Mouse (Mus musculus) MEL (cell line): ENCODE measurements around the gene Slc2a13. TPM values are rescaled to one million over a fixed set of nuclear protein-coding genes. Genes with fewer than 3 reads are reported as not detected.

ENCODE experiments used
- DNase-seq: peaks from one replicate; pipeline ENCODE4 v3.0.0; 2011; ENCODE audit warnings: low read depth, low spot score
- H3K27ac ChIP-seq: 2 replicates; pipeline ENCODE4 v1.5.1; 2012; ENCODE audit warnings: low read depth, mild to moderate bottlenecking, control low read depth, low read length, moderate library complexity; ENCODE audit not compliant: control insufficient read depth
- H3K27me3 ChIP-seq, 2 experiments: fragments of 150-350 bp in 1 of 2; sonication (generic) in 1 of 2; 2 replicates each; pipeline ENCODE4 v1.6.1; 2012; ENCODE audit warnings: low read length in 2 of 2, mild to moderate bottlenecking in 2 of 2, improper control_type of control experiment in 1 of 2, moderate library complexity in 1 of 2; ENCODE audit not compliant: insufficient read depth in 2 of 2, control insufficient read depth in 1 of 2
- H3K36me3 ChIP-seq, 2 experiments: 2 replicates each; pipeline ENCODE4 v1.6.1; 2012 to 2014; ENCODE audit warnings: low read length in 2 of 2, improper control_type of control experiment in 1 of 2, inconsistent platforms in 1 of 2, mild to moderate bottlenecking in 1 of 2; ENCODE audit not compliant: insufficient read depth in 2 of 2, control insufficient read depth in 1 of 2
- H3K4me1 ChIP-seq, 2 experiments: fragments of 150-350 bp in 1 of 2; sonication (generic) in 1 of 2; 2 replicates each; pipeline ENCODE4 v1.6.1; 2012; ENCODE audit warnings: low read length in 2 of 2, improper control_type of control experiment in 1 of 2, mild to moderate bottlenecking in 1 of 2; ENCODE audit not compliant: insufficient read depth in 2 of 2, control insufficient read depth in 1 of 2
- H3K4me3 ChIP-seq, 2 experiments: fragments of 150-350 bp in 1 of 2; sonication (generic) in 1 of 2; 2 replicates each; pipeline ENCODE4 v1.5.1; 2012; ENCODE audit warnings: low read depth in 2 of 2, low read length in 2 of 2, mild to moderate bottlenecking in 2 of 2, moderate library complexity in 2 of 2, control low read depth in 1 of 2, improper control_type of control experiment in 1 of 2; ENCODE audit not compliant: control insufficient read depth in 1 of 2, insufficient read depth in 1 of 2
- H3K79me2 ChIP-seq: 2 replicates; pipeline ENCODE4 v1.6.1; 2012; ENCODE audit warnings: mild to moderate bottlenecking, low read length, moderate library complexity; ENCODE audit not compliant: control insufficient read depth, poor library complexity, insufficient read depth
- H3K9ac ChIP-seq: 2 replicates; pipeline ENCODE4 v1.6.1; 2012; ENCODE audit warnings: low read depth, mild to moderate bottlenecking, control low read depth, low read length, moderate library complexity; ENCODE audit not compliant: control insufficient read depth, poor library complexity, severe bottlenecking
- H3K9me3 ChIP-seq: fragments of 150-350 bp; sonication (generic); replicated peaks from 2 replicates; pipeline ENCODE4 v1.6.1; 2012; ENCODE audit warnings: mild to moderate bottlenecking, low read length, improper control_type of control experiment, moderate library complexity; ENCODE audit not compliant: insufficient read depth
- CHD2 ChIP-seq: IDR thresholded peaks from 2 replicates; pipeline ENCODE4 v1.6.1; 2011; ENCODE audit warnings: low read length, improper control_type of control experiment
- ELF1 ChIP-seq: IDR thresholded peaks from 2 replicates; pipeline ENCODE4 v1.6.1; 2014; ENCODE audit warnings: low read depth, mild to moderate bottlenecking, inconsistent platforms, low read length, improper control_type of control experiment, moderate library complexity
- EP300 ChIP-seq, 2 experiments: IDR thresholded peaks; 2 replicates each; pipeline ENCODE4 v1.6.1; 2011; ENCODE audit warnings: improper control_type of control experiment in 2 of 2, low read length in 2 of 2, low read depth in 1 of 2, mild to moderate bottlenecking in 1 of 2
- ETS1 ChIP-seq: IDR thresholded peaks from 2 replicates; pipeline ENCODE4 v1.6.1; 2012; ENCODE audit warnings: low read depth, mild to moderate bottlenecking, inconsistent platforms, low read length, improper control_type of control experiment, moderate library complexity
- GABPA ChIP-seq: IDR thresholded peaks from 2 replicates; pipeline ENCODE4 v1.6.1; 2012; ENCODE audit warnings: low read depth, mild to moderate bottlenecking, inconsistent platforms, low read length, improper control_type of control experiment, moderate library complexity
- HCFC1 ChIP-seq: IDR thresholded peaks from 2 replicates; pipeline ENCODE4 v1.6.1; 2012; ENCODE audit warnings: low read depth, mild to moderate bottlenecking, inconsistent platforms, low read length, improper control_type of control experiment, moderate library complexity
- JUND ChIP-seq: IDR thresholded peaks from 2 replicates; pipeline ENCODE4 v1.6.1; 2011; ENCODE audit warnings: low read depth, mild to moderate bottlenecking, improper control_type of control experiment, low read length
- MAFK ChIP-seq: IDR thresholded peaks from 2 replicates; pipeline ENCODE4 v1.6.1; 2011; ENCODE audit warnings: low read depth, mild to moderate bottlenecking, low read length, improper control_type of control experiment, borderline replicate concordance
- MAX ChIP-seq: IDR thresholded peaks from 2 replicates; pipeline ENCODE4 v1.6.1; 2011; ENCODE audit warnings: low read length, improper control_type of control experiment
- MAZ ChIP-seq: IDR thresholded peaks from 2 replicates; pipeline ENCODE4 v1.6.1; 2012; ENCODE audit warnings: low read depth, mild to moderate bottlenecking, inconsistent platforms, low read length, improper control_type of control experiment
- MXI1 ChIP-seq: IDR thresholded peaks from 2 replicates; pipeline ENCODE4 v1.6.1; 2011; ENCODE audit warnings: mild to moderate bottlenecking, low read depth, low read length, improper control_type of control experiment
- MYB ChIP-seq: IDR thresholded peaks from 2 replicates; pipeline ENCODE4 v1.6.1; 2011; ENCODE audit warnings: mild to moderate bottlenecking, low read depth, low read length, improper control_type of control experiment
- MYC ChIP-seq: IDR thresholded peaks from 2 replicates; pipeline ENCODE4 v1.6.1; 2011; ENCODE audit warnings: low read depth, mild to moderate bottlenecking, low read length, improper control_type of control experiment, moderate library complexity
- NRF1 ChIP-seq: IDR thresholded peaks from 2 replicates; pipeline ENCODE4 v1.6.1; 2014; ENCODE audit warnings: low read depth, mild to moderate bottlenecking, inconsistent platforms, low read length, improper control_type of control experiment, moderate library complexity; ENCODE audit not compliant: poor library complexity, insufficient read depth, severe bottlenecking
- POLR2A ChIP-seq, 2 experiments: IDR thresholded peaks; 2 replicates each; pipeline ENCODE4 v1.6.1; 2011 to 2012; ENCODE audit warnings: low read length in 2 of 2, mild to moderate bottlenecking in 2 of 2, control low read depth in 1 of 2, improper control_type of control experiment in 1 of 2, low read depth in 1 of 2, moderate library complexity in 1 of 2; ENCODE audit not compliant: control insufficient read depth in 1 of 2, insufficient read depth in 1 of 2, poor library complexity in 1 of 2
- POLR2AphosphoS2 ChIP-seq: IDR thresholded peaks from 2 replicates; pipeline ENCODE4 v1.6.1; 2011; ENCODE audit warnings: low read length, improper control_type of control experiment
- POLR2AphosphoS5 ChIP-seq: IDR thresholded peaks from 2 replicates; pipeline ENCODE4 v1.6.1; 2012; ENCODE audit warnings: low read depth, borderline replicate concordance, mild to moderate bottlenecking, inconsistent platforms, low read length, moderate library complexity, mixed read lengths
- RCOR1 ChIP-seq: IDR thresholded peaks from 2 replicates; pipeline ENCODE4 v1.6.1; 2012; ENCODE audit warnings: low read depth, mild to moderate bottlenecking, inconsistent platforms, low read length, improper control_type of control experiment
- SIN3A ChIP-seq: IDR thresholded peaks from 2 replicates; pipeline ENCODE4 v1.6.1; 2012; ENCODE audit warnings: low read length, improper control_type of control experiment, inconsistent platforms
- UBTF ChIP-seq: IDR thresholded peaks from 2 replicates; pipeline ENCODE4 v1.6.1; 2012; ENCODE audit warnings: low read depth, mild to moderate bottlenecking, inconsistent platforms, low read length, improper control_type of control experiment, moderate library complexity, borderline replicate concordance; ENCODE audit not compliant: insufficient read depth
- USF1 ChIP-seq: IDR thresholded peaks from 2 replicates; pipeline ENCODE4 v1.6.1; 2014; ENCODE audit warnings: low read depth, mild to moderate bottlenecking, inconsistent platforms, low read length, improper control_type of control experiment, moderate library complexity
- USF2 ChIP-seq, 2 experiments: IDR thresholded peaks; 2 replicates each; pipeline ENCODE4 v1.6.1; 2011 to 2012; ENCODE audit warnings: improper control_type of control experiment in 2 of 2, low read length in 2 of 2, borderline replicate concordance in 1 of 2, inconsistent platforms in 1 of 2, low read depth in 1 of 2, mild to moderate bottlenecking in 1 of 2; ENCODE audit not compliant: insufficient read depth in 1 of 2
- ZMIZ1 ChIP-seq: IDR thresholded peaks from 2 replicates; pipeline ENCODE4 v1.6.1; 2012; ENCODE audit warnings: low read depth, mild to moderate bottlenecking, inconsistent platforms, low read length, improper control_type of control experiment, moderate library complexity
- ZNF384 ChIP-seq: IDR thresholded peaks from 2 replicates; pipeline ENCODE4 v1.6.1; 2012; ENCODE audit warnings: low read depth, mild to moderate bottlenecking, inconsistent platforms, low read length, improper control_type of control experiment
- polyA plus RNA-seq, 2 experiments: library from polyadenylated mRNA; stranded (reverse) in 1 of 2; unstranded in 1 of 2; fragments of >175 nt in 1 of 2; fragments of >200 nt in 1 of 2; gene quantifications; 2 replicates each; pipeline versions ENCODE4 v1.2.1 to v1.2.4; 2012; ENCODE audit warnings: low replicate concordance in 2 of 2, low read depth in 1 of 2; ENCODE audit not compliant: insufficient read length in 2 of 2, insufficient read depth in 1 of 2, missing spikeins in 1 of 2
- total RNA-seq: library from RNA; depleted of rRNA; stranded (reverse); fragments of 300-350 nt; gene quantifications from 2 replicates; pipeline ENCODE4 v1.2.3, GENCODE M21; 2012

The Slc2a13 gene
- total and polyA plus RNA-seq, 3 experiments: not detected

DNA sequence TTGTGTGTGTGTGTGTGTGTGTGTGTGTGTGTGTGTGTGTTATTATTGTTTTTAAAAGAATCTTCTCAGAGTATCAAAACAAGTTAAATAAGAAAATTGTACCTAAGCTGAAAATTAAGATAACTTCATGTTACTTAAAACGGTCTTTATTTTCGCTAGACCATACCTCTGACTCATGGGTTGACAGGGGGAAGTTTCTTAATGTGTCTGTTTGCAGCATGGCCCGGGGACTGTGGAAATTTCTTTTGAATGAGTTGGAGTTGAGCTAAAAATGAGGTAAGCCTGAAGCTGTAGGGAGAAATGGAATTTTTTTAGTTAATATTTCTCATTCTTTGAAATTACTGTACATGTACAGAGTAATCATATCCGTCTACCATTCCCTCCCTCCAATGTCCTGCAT is 42.5 kb upstream of the Slc2a13 start:
- no peak for TF ChIP-seq POLR2AphosphoS5
- TF ChIP-seq POLR2AphosphoS2: no peak
- no peak for TF ChIP-seq ZNF384
- no peak for TF ChIP-seq MAX
- TF ChIP-seq NRF1: no peak
- TF ChIP-seq ETS1: no peak
- no peak for TF ChIP-seq MYC
- no peak for TF ChIP-seq HCFC1
- TF ChIP-seq MXI1: no peak
- no peak for TF ChIP-seq POLR2A (IDR thresholded peaks at IDR 0.05; ENCODE audit: control insufficient read depth in 1 of 2, insufficient read depth in 1 of 2, low read depth in 1 of 2, low read length in 2 of 2, poor library complexity in 1 of 2)
- TF ChIP-seq RCOR1: no peak
- TF ChIP-seq GABPA: no peak
- no peak for TF ChIP-seq USF2 (IDR thresholded peaks at IDR 0.05; ENCODE audit: borderline replicate concordance in 1 of 2, insufficient read depth in 1 of 2, low read depth in 1 of 2, low read length in 2 of 2)
- no peak for TF ChIP-seq SIN3A
- TF ChIP-seq JUND: no peak
- no peak for TF ChIP-seq MAFK
- no peak for TF ChIP-seq ZMIZ1
- no peak for TF ChIP-seq ELF1
- TF ChIP-seq, all 39 proteins: peak for 0
- Histone ChIP-seq H3K27me3 (no peaks in the 10 kb centered on the region), H3K4me3 (no peak overlapping the region), H3K36me3 (no peaks in the 10 kb centered on the region), H3K9ac (no peak overlapping the region), H3K4me1 (no peaks in the 10 kb centered on the region), H3K27ac (no peak overlapping the region), H3K79me2 (no peaks in the 10 kb centered on the region), H3K9me3 (no peaks in the 10 kb centered on the region)
- no peak for DNase-seq

DNA sequence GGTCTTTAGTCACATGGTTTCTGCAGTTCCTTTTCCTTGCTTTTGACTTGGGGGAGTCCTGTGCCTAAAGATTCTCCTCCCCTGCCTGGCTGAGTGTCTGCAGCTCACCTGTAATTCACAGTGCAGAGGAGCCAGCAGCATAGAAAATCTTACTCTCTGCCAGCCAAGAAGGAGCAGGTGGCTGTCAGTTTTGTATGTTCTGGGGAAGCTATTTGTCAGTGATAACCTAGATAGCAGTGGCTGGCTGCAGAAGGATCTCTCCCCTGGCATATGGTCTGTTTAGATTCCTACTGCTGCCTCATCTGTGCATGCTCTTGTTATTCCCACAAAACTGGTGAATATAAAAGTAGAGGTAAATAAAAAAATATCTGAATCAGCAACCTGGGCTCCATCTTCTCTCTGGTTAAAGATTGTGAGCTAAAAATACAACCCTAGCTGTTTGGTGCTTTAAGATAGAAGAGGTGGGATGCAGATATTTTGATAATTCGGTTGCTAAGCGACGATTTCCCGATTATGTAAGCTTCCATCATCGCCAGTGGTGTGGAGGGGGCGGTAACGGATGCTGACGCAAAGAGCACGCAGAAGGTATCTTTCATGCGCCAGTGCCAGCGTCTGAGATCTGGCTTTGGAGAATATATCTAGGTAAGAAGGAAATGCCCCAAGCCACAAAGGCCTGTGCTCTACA is 41.1 kb upstream of the Slc2a13 start:
- H3K4me1 ChIP-seq: no peaks in the 10 kb centered on the region
- H3K4me3 ChIP-seq: no peak overlapping the region
- TF ChIP-seq MYB: no peak
- no peak for TF ChIP-seq MAZ
- no peak for TF ChIP-seq USF1
- no peak for TF ChIP-seq ETS1
- TF ChIP-seq EP300 (IDR thresholded peaks at IDR 0.05; ENCODE audit: low read depth in 1 of 2, low read length in 2 of 2): no peak
- no peak for TF ChIP-seq MXI1
- no peak for TF ChIP-seq HCFC1
- TF ChIP-seq UBTF: no peak
- no peak for TF ChIP-seq POLR2AphosphoS2
- no peak for TF ChIP-seq CHD2
- no peak for DNase-seq
- H3K9me3 ChIP-seq: no peaks in the 10 kb centered on the region
- no peaks in the 10 kb centered on the region for H3K36me3 ChIP-seq
- H3K27me3 ChIP-seq: no peaks in the 10 kb centered on the region
- no peak overlapping the region for H3K9ac ChIP-seq
- no peaks in the 10 kb centered on the region for H3K79me2 ChIP-seq
- H3K27ac ChIP-seq: no peak overlapping the region
